Mouse (Mus musculus): ENCODE results near the gene Apold1. TPM values are rescaled to one million over a fixed set of nuclear protein-coding genes. Genes with fewer than 3 reads are reported as not detected.
A peak's percentile ranks its signal among the peaks of the same experiment; 100 is the strongest.

Gene Apold1
- polyA plus RNA-seq, 1 experiment: 1.1 TPM

GRCm38 (mm10) chr6:135000272-135000671 lies 18.8 kb downstream of the Apold1 start:
- DNase-seq: no peak
- Histone ChIP-seq H3K4me3 (ENCODE audit: control insufficient read depth, insufficient read depth, low read length) (no peak overlapping the region), H3K4me1 (replicated peaks; ENCODE audit: control insufficient read depth, insufficient read depth, low read length) (no peaks in the 10 kb centered on the region), H3K27me3 (ENCODE audit: control insufficient read depth, insufficient read depth, low read length) (no peaks in the 10 kb centered on the region), H3K36me3 (ENCODE audit: control insufficient read depth, insufficient read depth, low read length) (no peaks in the 10 kb centered on the region), H3K27ac (ENCODE audit: control insufficient read depth, insufficient read depth, low read length) (no peak overlapping the region)
- TF ChIP-seq CTCF (IDR thresholded peaks at IDR 0.05; ENCODE audit: borderline replicate concordance, control insufficient read depth, extremely low read depth, insufficient read depth, low read length, poor library complexity) (no peak), POLR2A (IDR thresholded peaks at IDR 0.05; ENCODE audit: control insufficient read depth, extremely low read depth, insufficient read depth, low read length, poor library complexity) (no peak)
- WGBS: 94% methylated on average over 4 of the region's 4 CpGs

GRCm38 (mm10) chr6:135001991-135002390 lies 20.5 kb downstream of the Apold1 start:
- H3K27ac ChIP-seq (ENCODE audit: control insufficient read depth, insufficient read depth, low read length): no peak overlapping the region

GRCm38 (mm10) chr6:135006372-135006771 lies 24.9 kb downstream of the Apold1 start:
- H3K36me3 ChIP-seq (ENCODE audit: control insufficient read depth, insufficient read depth, low read length): no peaks in the 10 kb centered on the region
- no peaks in the 10 kb centered on the region for H3K27me3 ChIP-seq (ENCODE audit: control insufficient read depth, insufficient read depth, low read length)
- no peak overlapping the region for H3K27ac ChIP-seq (ENCODE audit: control insufficient read depth, insufficient read depth, low read length)
- no peaks in the 10 kb centered on the region for H3K4me1 ChIP-seq (replicated peaks; ENCODE audit: control insufficient read depth, insufficient read depth, low read length)
- WGBS: 89% methylated on average over 4 of the region's 4 CpGs
- TF ChIP-seq CTCF (IDR thresholded peaks at IDR 0.05; ENCODE audit: borderline replicate concordance, control insufficient read depth, extremely low read depth, insufficient read depth, low read length, poor library complexity) (no peak), POLR2A (IDR thresholded peaks at IDR 0.05; ENCODE audit: control insufficient read depth, extremely low read depth, insufficient read depth, low read length, poor library complexity) (no peak)
- H3K4me3 ChIP-seq (ENCODE audit: control insufficient read depth, insufficient read depth, low read length): no peak overlapping the region
- no peak for DNase-seq

More at GRCm38 (mm10) chr6:135001991-135002390, 20.5 kb downstream of the Apold1 start:
- no peak overlapping the region for H3K4me3 ChIP-seq (ENCODE audit: control insufficient read depth, insufficient read depth, low read length)
- TF ChIP-seq POLR2A (IDR thresholded peaks at IDR 0.05; ENCODE audit: control insufficient read depth, extremely low read depth, insufficient read depth, low read length, poor library complexity) (no peak), CTCF (IDR thresholded peaks at IDR 0.05; ENCODE audit: borderline replicate concordance, control insufficient read depth, extremely low read depth, insufficient read depth, low read length, poor library complexity) (no peak)
- H3K27me3 ChIP-seq (ENCODE audit: control insufficient read depth, insufficient read depth, low read length): no peaks in the 10 kb centered on the region
- no peaks in the 10 kb centered on the region for H3K36me3 ChIP-seq (ENCODE audit: control insufficient read depth, insufficient read depth, low read length)
- no peaks in the 10 kb centered on the region for H3K4me1 ChIP-seq (replicated peaks; ENCODE audit: control insufficient read depth, insufficient read depth, low read length)
- 65% methylated on average over 4 of the region's 4 CpGs for WGBS
- DNase-seq: no peak

- peak; percentile 97 for DNase-seq
- peaks cover 23% of the 10 kb centered on the region for H3K36me3 ChIP-seq (ENCODE audit: control insufficient read depth, insufficient read depth, low read length)
- peak; percentile 66 for TF ChIP-seq POLR2A (IDR thresholded peaks at IDR 0.05; ENCODE audit: control insufficient read depth, extremely low read depth, insufficient read depth, low read length, poor library complexity)
- TF ChIP-seq CTCF (IDR thresholded peaks at IDR 0.05; ENCODE audit: borderline replicate concordance, control insufficient read depth, extremely low read depth, insufficient read depth, low read length, poor library complexity): peak; percentile 99
- no peaks in the 10 kb centered on the region for H3K4me1 ChIP-seq (replicated peaks; ENCODE audit: control insufficient read depth, insufficient read depth, low read length)
- H3K27me3 ChIP-seq (ENCODE audit: control insufficient read depth, insufficient read depth, low read length): no peaks in the 10 kb centered on the region
- H3K4me3 ChIP-seq (ENCODE audit: control insufficient read depth, insufficient read depth, low read length): peak within 1 kb of the TSS; percentile 85
- no peak within 1 kb of the TSS for H3K27ac ChIP-seq (ENCODE audit: control insufficient read depth, insufficient read depth, low read length)
- WGBS: 6% methylated on average over 19 of the region's 19 CpGs
Measured at GRCm38 (mm10) chr6:135011048-135011733, 29.7 kb downstream of the Apold1 start, which contains the start of gene Ddx47. Gene Ddx47, plus strand, starts transcription at chr6:135011612.

GRCm38 (mm10) chr6:135011734-135012116 lies 30.2 kb downstream of the Apold1 start:
- Histone ChIP-seq H3K4me3 (ENCODE audit: control insufficient read depth, insufficient read depth, low read length) (peak overlapping the region; percentile 85), H3K4me1 (replicated peaks; ENCODE audit: control insufficient read depth, insufficient read depth, low read length) (no peaks in the 10 kb centered on the region), H3K27me3 (ENCODE audit: control insufficient read depth, insufficient read depth, low read length) (no peaks in the 10 kb centered on the region), H3K36me3 (ENCODE audit: control insufficient read depth, insufficient read depth, low read length) (peaks cover 28% of the 10 kb centered on the region), H3K27ac (ENCODE audit: control insufficient read depth, insufficient read depth, low read length) (no peak overlapping the region)
- no peak for TF ChIP-seq CTCF (IDR thresholded peaks at IDR 0.05; ENCODE audit: borderline replicate concordance, control insufficient read depth, extremely low read depth, insufficient read depth, low read length, poor library complexity)
- no peak for DNase-seq
- 1% methylated on average over 14 of the region's 14 CpGs for WGBS

GRCm38 (mm10) chr6:135017211-135017610 lies 35.7 kb downstream of the Apold1 start:
- no peaks in the 10 kb centered on the region for H3K27me3 ChIP-seq (ENCODE audit: control insufficient read depth, insufficient read depth, low read length)
- H3K4me3 ChIP-seq (ENCODE audit: control insufficient read depth, insufficient read depth, low read length): no peak overlapping the region
- peaks cover 81% of the 10 kb centered on the region for H3K36me3 ChIP-seq (ENCODE audit: control insufficient read depth, insufficient read depth, low read length)
- WGBS: 96% methylated on average over 11 of the region's 11 CpGs
- no peak overlapping the region for H3K27ac ChIP-seq (ENCODE audit: control insufficient read depth, insufficient read depth, low read length)
- no peak for DNase-seq
- TF ChIP-seq CTCF (IDR thresholded peaks at IDR 0.05; ENCODE audit: borderline replicate concordance, control insufficient read depth, extremely low read depth, insufficient read depth, low read length, poor library complexity): no peak
- no peak for TF ChIP-seq POLR2A (IDR thresholded peaks at IDR 0.05; ENCODE audit: control insufficient read depth, extremely low read depth, insufficient read depth, low read length, poor library complexity)
- no peaks in the 10 kb centered on the region for H3K4me1 ChIP-seq (replicated peaks; ENCODE audit: control insufficient read depth, insufficient read depth, low read length)
